Mouse (Mus musculus) heart, postnatal 0 days (tissue): Measurements from ENCODE around the gene Itgae. TPM values are rescaled to one million over a fixed set of nuclear protein-coding genes. Genes with fewer than 3 reads are reported as not detected.
A peak's percentile ranks its signal among the peaks of the same experiment; 100 is the strongest.

Experiments
- ATAC-seq: fragments of 200-750 bp; cut with Nextera tagmentation; 2 replicates; pipeline ENCODE4 v1.8.0; 2017; ENCODE audit warnings: low read depth, moderate number of reproducible peaks, moderate library complexity; ENCODE audit not compliant: insufficient read depth
- DNase-seq: peaks from one replicate; pipeline ENCODE4 v3.0.0-alpha.2; 2016; ENCODE audit warnings: low spot score
- H3K27ac ChIP-seq: fragments of 300-500 bp; sonication (generic); 2 replicates; pipeline ENCODE4 v1.5.1; 2014; ENCODE audit warnings: low read depth, mild to moderate bottlenecking
- H3K27me3 ChIP-seq: fragments of 300-500 bp; sonication (generic); 2 replicates; pipeline ENCODE4 v1.6.1; 2014; ENCODE audit warnings: low read length, mixed read lengths; ENCODE audit not compliant: control insufficient read depth, insufficient read depth
- H3K36me3 ChIP-seq: fragments of 300-500 bp; sonication (generic); replicated peaks from 2 replicates; pipeline ENCODE4 v1.6.1; 2014; ENCODE audit warnings: low read length, mixed read lengths; ENCODE audit not compliant: control insufficient read depth, insufficient read depth
- H3K4me1 ChIP-seq: fragments of 300-500 bp; sonication (generic); 2 replicates; pipeline ENCODE4 v1.6.1; 2014; ENCODE audit warnings: antibody characterized with exemption; ENCODE audit not compliant: control insufficient read depth, insufficient read depth
- H3K4me2 ChIP-seq: fragments of 300-500 bp; sonication (generic); 2 replicates; pipeline ENCODE4 v1.6.1; 2014; ENCODE audit warnings: low read depth, mild to moderate bottlenecking, low read length, moderate library complexity
- H3K4me3 ChIP-seq: fragments of 300-500 bp; sonication (generic); 2 replicates; pipeline ENCODE4 v1.5.1; 2014; ENCODE audit warnings: low read depth, low read length
- H3K9ac ChIP-seq: fragments of 300-500 bp; sonication (generic); replicated peaks from 2 replicates; pipeline ENCODE4 v1.6.1; 2014; ENCODE audit warnings: low read depth, low read length, mixed read lengths
- H3K9me3 ChIP-seq: fragments of 300-500 bp; sonication (generic); replicated peaks from 2 replicates; pipeline ENCODE4 v1.6.1; 2016; ENCODE audit warnings: low read length; ENCODE audit not compliant: control insufficient read depth
- CTCF ChIP-seq: IDR thresholded peaks from 2 replicates; pipeline ENCODE4 v1.5.1; 2016; ENCODE audit warnings: antibody characterized with exemption, control low read depth, low read depth
- EP300 ChIP-seq: IDR thresholded peaks from 2 replicates; pipeline ENCODE4 v1.6.1; 2016; ENCODE audit warnings: antibody characterized with exemption, low read depth
- WGBS: fragments of 180-500 bp; shearing (Covaris S2); extraction: QIAGEN DNeasy Blood & Tissue Kit; methylation state at CpG from one replicate; pipeline ENCODE4 v1.1.7; 2014; 5-methylcytosine and 5-hydroxymethylcytosine counted together
- polyA plus RNA-seq: library from polyadenylated mRNA; unstranded; fragments of >200 nt; fragmentation: Nextera tagmentation; extraction: Ambion mirVana; gene quantifications from 2 replicates; pipeline ENCODE4 v1.2.1, GENCODE M21; 2015
- total RNA-seq: library from RNA; depleted of rRNA; stranded (reverse); fragments of >200 nt; gene quantifications from 2 replicates; pipeline ENCODE4 v1.2.3, GENCODE M21; 2014; ENCODE audit warnings: low replicate concordance

Gene Itgae
- total and polyA plus RNA-seq, 2 experiments from 2014 or later = 0.12 TPM; not detected in 1

DNA sequence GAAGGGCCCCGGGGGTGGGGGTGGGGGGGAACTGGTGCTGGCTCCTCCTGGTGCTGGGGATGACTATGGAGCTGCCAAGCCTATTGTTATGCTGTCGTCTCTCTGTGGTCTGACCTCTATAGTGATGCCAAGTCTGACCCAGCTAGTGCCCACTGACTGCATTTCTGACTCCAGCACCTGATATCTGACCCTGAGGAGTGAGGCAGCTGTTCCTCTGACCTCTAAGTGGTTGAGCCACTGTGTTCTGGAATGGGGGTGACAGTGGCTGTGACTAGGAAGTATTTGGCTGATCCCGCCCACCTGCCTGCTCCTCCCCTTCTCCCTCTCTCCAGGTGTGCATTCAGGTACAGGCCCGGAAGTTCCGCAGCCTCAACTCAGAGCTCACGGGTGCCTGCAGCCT is 21.0 kb downstream of the Itgae start:
- Histone ChIP-seq H3K9me3 (no peaks in the 10 kb centered on the region), H3K4me3 (no peak overlapping the region), H3K4me2 (no peak overlapping the region), H3K27ac (no peak overlapping the region), H3K36me3 (no peaks in the 10 kb centered on the region), H3K4me1 (peaks cover 19% of the 10 kb centered on the region), H3K9ac (no peak overlapping the region), H3K27me3 (no peaks in the 10 kb centered on the region)
- DNase-seq (no peak), ATAC-seq (no peak)
- WGBS = 77% methylated on average over 6 of the region's 6 CpGs
- TF ChIP-seq EP300 (no peak), CTCF (no peak)

DNA sequence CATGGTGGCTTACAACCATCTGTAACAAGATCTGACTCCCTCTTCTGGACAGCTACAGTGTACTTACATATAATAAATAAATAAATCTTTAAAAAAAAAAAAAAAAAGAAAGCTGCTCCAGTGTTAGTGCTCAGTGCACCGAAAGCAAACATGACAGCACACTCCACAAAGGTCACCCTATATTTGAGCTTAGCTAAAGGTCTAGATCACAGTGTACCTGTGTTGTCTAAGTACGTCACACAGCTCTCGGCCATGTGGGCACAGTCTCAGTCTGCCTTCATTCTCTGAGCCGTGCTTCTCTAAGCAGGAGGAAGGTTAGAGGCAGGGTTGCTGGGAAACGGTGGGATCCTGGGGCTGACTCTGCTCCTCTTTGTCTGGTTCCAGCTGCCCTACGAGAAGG is 36.1 kb downstream of the Itgae start:
- no peak overlapping the region for H3K4me2 ChIP-seq
- H3K9me3 ChIP-seq = no peaks in the 10 kb centered on the region
- no peaks in the 10 kb centered on the region for H3K36me3 ChIP-seq
- no peaks in the 10 kb centered on the region for H3K27me3 ChIP-seq
- DNase-seq = no peak
- 90% methylated on average over 6 of the region's 6 CpGs for WGBS
- no peak overlapping the region for H3K4me3 ChIP-seq
- no peak overlapping the region for H3K27ac ChIP-seq
- no peak for TF ChIP-seq CTCF
- TF ChIP-seq EP300 = no peak
- 0 out of 2 replicates have a peak, but pooled peaks cover 4% of the 10 kb centered on the region for H3K4me1 ChIP-seq
- ATAC-seq = no peak
- H3K9ac ChIP-seq = no peak overlapping the region

DNA sequence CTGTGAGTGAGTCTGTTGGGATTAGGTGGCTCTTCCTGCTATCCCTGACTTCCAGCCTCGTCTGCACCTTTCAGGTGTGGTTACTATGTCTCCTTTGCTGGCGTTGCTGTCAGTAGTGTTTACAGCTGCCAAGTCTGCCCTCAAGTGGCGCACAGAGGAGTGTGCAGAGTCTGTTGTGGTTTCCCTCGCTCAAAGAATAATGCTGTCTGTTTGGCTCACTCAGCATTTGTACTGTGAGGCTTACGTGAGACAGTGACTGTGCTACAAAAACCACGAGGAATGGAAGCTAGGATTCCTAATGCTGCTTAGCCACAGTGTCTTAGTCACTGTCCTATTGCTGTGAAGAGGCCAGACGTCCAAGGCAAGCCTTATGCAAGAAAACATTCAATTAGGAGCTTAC is 40.6 kb downstream of the Itgae start:
- Histone ChIP-seq H3K9me3 (no peaks in the 10 kb centered on the region), H3K4me2 (no peak overlapping the region), H3K27ac (no peak overlapping the region), H3K36me3 (peaks cover 13% of the 10 kb centered on the region; the same call in 1 of the 2 replicates), H3K27me3 (no peaks in the 10 kb centered on the region), H3K4me1 (peaks cover 22% of the 10 kb centered on the region), H3K9ac (no peak overlapping the region), H3K4me3 (no peak overlapping the region)
- WGBS = 61% methylated on average over 7 of the region's 7 CpGs
- peak; percentile 26 for DNase-seq
- ATAC-seq = peak; percentile 63; the same call in 1 of the 2 replicates
- TF ChIP-seq EP300 (no peak), CTCF (peak; percentile 57)

DNA sequence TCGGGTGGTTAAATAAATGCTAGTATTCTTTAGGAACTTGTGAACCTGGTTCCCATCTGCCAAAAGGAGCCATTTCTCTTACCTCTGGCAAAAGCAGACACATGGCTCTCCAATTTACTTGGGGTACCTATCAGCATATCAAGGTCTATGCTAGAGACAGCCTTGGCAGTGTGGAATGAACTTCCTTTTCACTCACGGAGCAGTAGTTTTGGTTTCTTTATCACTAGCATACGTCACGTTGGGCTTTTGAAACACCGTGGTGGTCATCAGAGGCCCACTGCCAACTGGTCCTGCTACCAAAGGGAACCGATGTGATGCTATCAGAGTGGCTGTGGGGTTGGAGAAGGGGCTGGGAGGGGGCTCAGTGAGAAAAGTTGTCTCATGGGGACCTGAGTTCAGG is 42.6 kb downstream of the Itgae start:
- Histone ChIP-seq H3K27me3 (no peaks in the 10 kb centered on the region), H3K4me2 (no peak overlapping the region), H3K9ac (no peak overlapping the region), H3K9me3 (no peaks in the 10 kb centered on the region), H3K36me3 (peaks cover 13% of the 10 kb centered on the region; the same call in 1 of the 2 replicates), H3K4me1 (peaks cover 33% of the 10 kb centered on the region), H3K27ac (no peak overlapping the region), H3K4me3 (no peak overlapping the region)
- TF ChIP-seq EP300 (no peak), CTCF (no peak)
- ATAC-seq = no peak
- 82% methylated on average over 6 of the region's 6 CpGs for WGBS
- DNase-seq = no peak

DNA sequence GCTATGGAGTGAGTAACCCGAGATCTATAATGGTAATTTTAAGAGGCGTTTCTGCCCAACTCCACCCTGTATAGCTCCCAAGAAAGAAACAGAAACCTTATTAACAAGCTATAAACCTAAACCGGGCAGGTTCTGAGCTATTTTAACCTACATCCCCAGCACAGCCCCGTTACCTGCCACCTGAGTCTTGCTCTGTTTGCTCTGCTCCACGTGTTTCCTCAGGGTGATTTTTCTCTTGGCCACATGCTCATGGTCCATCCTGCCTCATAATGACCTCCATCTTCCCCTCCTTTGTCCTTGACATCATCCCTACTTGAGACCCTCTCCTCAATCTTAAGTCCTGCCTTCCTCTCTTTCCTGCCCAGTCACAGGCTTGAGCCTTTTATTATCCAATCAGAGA is 43.8 kb downstream of the Itgae start:
- Histone ChIP-seq H3K9me3 (no peaks in the 10 kb centered on the region), H3K36me3 (peaks cover 13% of the 10 kb centered on the region; the same call in 1 of the 2 replicates), H3K9ac (no peak overlapping the region), H3K27me3 (no peaks in the 10 kb centered on the region), H3K4me3 (no peak overlapping the region), H3K4me2 (no peak overlapping the region), H3K27ac (no peak overlapping the region), H3K4me1 (peaks cover 36% of the 10 kb centered on the region)
- 86% methylated on average over 5 of the region's 5 CpGs for WGBS
- DNase-seq (no peak), ATAC-seq (no peak)
- TF ChIP-seq EP300 (no peak), CTCF (no peak)

DNA sequence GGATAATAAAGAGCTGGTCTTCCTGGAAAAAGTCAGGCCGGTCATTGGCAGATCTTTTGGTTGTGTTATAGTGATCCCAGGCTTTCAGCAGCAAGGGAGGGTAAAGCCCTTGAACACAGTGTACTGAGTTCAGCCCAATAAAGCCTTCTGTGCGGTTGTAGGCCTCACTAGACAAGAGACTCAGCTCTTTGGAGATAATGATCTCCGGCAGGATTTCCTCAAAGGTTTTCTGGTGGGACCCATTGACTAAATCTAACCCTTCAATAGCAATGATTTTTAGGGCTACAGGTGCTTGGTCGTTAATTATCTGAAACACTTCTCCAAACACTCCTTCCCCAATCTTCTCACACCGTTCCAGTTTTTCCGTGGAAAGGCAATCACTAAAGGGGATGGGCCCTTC is 46.2 kb downstream of the Itgae start:
- TF ChIP-seq CTCF (no peak), EP300 (no peak)
- Histone ChIP-seq H3K27ac (no peak overlapping the region), H3K9me3 (no peaks in the 10 kb centered on the region), H3K36me3 (peaks cover 13% of the 10 kb centered on the region; the same call in 1 of the 2 replicates), H3K4me2 (peak overlapping the region; percentile 90), H3K27me3 (no peaks in the 10 kb centered on the region), H3K9ac (peak overlapping the region; percentile 62), H3K4me3 (peak overlapping the region; percentile 83), H3K4me1 (peaks cover 31% of the 10 kb centered on the region)
- WGBS = 59% methylated on average over 6 of the region's 6 CpGs
- no peak for ATAC-seq
- DNase-seq = no peak
